Mouse (Mus musculus): ENCODE measurements at regions not wholly inside any gene's neighbourhood (a gene's known extent, or its start where the extent isn't known, plus 50 kb on each side); places are given as distances from the start of the nearest gene placed in this dataset.

- DNase-seq (ENCODE audit: low spot score) = no peak
These were observed 88.3 kb upstream of the Irf2bp2 start for GRCm38 (mm10) chr8:126681948-126682651.

GRCm38 (mm10) chr8:126678004-126678751, 84.4 kb upstream of the Irf2bp2 start:
- no peak for DNase-seq (ENCODE audit: low spot score)

GRCm38 (mm10) chr8:126675153-126675552, 81.4 kb upstream of the Irf2bp2 start:
- no peak for DNase-seq (ENCODE audit: low spot score)

DNA sequence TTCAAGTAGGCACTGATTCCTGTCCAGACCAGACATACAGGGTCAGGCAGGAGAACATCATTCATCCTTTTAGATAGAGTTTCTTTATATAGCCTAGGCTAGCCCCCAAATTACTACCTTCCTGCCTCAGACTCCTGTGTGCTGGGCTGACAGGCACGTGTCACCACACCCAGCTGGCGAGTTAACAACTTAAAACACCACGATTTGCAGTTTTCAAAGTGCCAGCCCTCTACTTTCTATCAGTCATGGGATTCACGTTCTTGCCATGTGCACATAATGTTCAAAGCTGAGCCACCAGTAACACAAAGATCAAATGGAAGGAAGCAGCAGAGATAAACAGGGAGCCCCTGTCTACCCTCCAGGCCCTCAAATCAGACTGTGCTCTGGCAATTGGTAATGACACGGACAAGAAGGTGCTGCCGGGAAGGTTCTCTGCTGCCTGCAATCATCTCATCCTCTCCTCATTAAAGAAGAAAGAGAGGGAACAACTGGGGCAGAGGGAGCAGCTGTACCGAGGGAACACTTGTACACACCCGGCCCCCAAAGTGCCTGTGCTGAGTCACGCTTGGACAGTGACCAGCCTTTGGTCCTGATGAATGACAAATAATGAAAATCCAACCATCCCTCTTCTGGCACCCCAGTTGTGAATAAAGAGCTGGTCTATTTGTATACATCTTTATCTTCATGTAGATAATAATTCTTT, 79.4 kb upstream of the Irf2bp2 start:
- DNase-seq (ENCODE audit: low spot score) = no peak

DNA sequence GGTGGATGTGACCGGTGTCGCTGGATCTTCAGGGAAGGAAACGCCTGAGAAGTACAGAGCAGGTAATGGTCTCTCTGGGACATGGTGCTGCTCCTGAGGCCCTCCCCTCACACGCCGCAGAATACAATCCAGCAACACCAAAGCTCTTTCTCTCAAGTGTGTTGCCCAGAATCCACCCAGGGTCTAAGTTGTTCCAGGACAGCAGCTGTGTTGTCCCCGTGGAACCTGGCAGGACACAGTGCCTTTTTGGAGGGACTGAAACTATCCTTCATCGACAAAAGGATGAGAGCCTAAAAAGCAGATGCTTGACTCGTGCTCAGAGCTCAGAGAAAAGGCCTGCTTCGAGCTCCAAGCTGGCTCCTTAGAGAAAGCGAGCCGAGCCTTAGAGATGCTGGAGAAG, 77.8 kb upstream of the Irf2bp2 start:
- DNase-seq (ENCODE audit: low spot score) = no peak

DNA sequence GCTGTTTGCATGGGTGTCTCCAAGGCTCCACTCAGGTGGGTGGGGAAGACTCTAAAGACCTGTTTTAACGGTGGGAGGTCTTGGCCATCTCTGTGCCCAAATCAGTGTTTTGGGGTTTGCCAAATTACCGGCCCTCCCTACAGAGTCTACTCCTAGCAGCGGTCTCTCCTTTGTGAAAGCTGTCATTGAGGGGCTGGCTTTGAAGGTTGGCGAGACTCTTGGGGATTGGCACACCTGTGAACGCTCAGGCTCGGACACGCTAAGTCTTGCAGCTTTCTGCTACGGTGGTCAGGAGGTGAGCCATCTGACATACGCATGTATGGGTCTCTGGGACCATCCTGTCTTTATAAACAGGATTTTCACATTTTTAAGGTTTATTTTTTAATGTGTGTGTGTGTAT, 76.1 kb upstream of the Irf2bp2 start:
- no peak for DNase-seq (ENCODE audit: low spot score)

- peak; percentile 80 for DNase-seq (ENCODE audit: low spot score)
These were observed 75.4 kb upstream of the Irf2bp2 start for GRCm38 (mm10) chr8:126669154-126669553.

GRCm38 (mm10) chr8:126668657-126669025, 74.9 kb upstream of the Irf2bp2 start:
- no peak for DNase-seq (ENCODE audit: low spot score)

- DNase-seq (ENCODE audit: low spot score) = no peak
These were observed 74.2 kb upstream of the Irf2bp2 start for GRCm38 (mm10) chr8:126667721-126668656.

DNA sequence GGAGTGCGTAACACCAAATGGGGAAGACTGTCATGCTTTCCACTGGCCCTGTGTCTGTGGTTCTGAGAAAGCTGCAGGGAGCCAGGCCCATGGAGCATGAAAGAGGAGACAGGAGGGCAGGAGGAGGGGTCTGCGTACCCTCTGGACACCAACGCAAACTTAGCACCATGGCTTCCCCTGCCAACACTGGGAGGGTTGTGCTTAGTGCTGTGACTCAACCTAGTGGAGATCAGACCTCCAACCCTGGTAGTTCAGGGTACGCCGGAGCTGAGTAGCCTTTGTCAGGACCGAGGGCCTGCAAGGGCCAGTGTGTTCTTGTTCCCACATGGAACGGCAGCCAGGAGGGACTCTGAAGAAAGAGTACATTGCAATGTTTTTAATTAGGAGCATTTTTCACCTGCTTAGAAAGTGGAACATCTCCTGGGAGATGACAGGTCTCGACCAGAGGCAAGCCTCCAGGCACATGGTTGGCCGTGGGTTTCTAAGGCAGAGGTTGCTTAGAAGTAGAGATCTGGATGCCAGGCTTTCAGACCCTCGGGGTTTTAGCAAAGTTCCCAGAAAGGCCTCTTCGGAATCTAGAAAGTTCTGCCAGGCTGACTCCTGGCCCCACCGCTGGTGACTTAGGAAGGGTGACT, 73.4 kb upstream of the Irf2bp2 start:
- DNase-seq (ENCODE audit: low spot score) = no peak

GRCm38 (mm10) chr8:126666327-126667085, 72.7 kb upstream of the Irf2bp2 start:
- peak; percentile 87 for DNase-seq (ENCODE audit: low spot score)

DNA sequence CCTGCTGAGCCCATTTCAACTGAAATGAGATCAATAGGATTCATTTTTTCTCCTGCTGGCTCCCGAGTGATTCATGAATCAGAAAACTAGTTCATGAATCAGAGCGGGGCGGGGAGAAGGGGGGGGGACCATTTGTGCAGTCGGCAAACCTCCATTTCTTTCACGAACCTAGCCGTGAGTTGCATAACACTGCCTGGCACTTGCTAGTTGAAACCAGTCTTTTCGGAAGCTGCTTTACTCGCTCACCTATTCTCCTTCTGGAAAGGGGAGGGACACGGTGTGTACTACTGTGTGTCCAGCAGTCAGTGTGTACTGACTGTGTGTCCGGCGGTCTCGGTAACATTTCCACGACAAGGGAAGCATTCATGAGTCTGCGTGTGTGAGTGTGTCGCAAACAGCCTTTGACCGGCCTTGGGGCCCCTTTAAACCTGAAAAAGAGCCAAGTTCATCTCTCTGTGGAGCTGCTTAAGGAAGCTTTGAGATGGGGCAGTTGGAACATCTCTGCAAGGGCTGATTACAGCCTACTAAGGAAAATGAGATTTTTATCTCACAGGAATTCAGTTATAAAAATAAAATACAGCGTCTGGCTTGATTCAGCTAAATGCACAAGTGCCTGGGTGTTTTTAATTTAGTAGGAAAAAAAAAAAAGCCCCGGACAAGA, 71.9 kb upstream of the Irf2bp2 start:
- DNase-seq (ENCODE audit: low spot score) = peak; percentile 39

GRCm38 (mm10) chr8:126664891-126665290, 71.1 kb upstream of the Irf2bp2 start:
- no peak for DNase-seq (ENCODE audit: low spot score)

GRCm38 (mm10) chr8:126662797-126663784, 69.3 kb upstream of the Irf2bp2 start:
- DNase-seq (ENCODE audit: low spot score) = no peak

GRCm38 (mm10) chr8:126662151-126662550, 68.4 kb upstream of the Irf2bp2 start:
- DNase-seq (ENCODE audit: low spot score) = no peak

DNA sequence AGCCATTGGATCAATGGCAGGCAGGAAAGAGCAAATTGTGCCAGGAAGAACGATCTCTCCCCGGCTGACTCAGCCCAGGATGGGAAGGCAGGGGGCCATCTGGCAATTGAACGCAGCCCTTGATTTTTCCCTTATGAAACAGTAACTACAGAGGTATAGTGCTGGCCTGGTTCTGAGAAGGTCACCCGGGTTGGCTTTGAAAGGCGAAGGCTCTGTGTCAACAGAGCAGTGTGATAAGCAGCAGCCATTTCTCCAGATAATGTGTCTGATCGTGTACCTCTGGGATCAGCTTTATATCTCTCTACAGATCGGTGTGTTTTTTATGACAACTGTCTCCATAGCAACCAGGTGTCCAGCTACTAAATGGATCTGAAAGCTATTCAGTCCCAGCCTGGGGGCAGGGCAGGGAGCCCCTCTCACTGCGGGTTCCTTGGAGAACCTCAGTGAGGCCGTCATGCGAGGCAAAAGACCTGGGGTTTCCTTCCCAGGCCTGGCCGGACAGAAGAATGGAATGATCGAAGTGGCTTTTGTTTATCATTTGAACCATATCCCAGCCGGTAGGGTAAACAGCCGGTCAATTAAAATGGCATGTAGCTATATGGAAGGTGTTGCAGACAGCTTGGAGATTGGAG, 67.8 kb upstream of the Irf2bp2 start:
- no peak for DNase-seq (ENCODE audit: low spot score)

DNA sequence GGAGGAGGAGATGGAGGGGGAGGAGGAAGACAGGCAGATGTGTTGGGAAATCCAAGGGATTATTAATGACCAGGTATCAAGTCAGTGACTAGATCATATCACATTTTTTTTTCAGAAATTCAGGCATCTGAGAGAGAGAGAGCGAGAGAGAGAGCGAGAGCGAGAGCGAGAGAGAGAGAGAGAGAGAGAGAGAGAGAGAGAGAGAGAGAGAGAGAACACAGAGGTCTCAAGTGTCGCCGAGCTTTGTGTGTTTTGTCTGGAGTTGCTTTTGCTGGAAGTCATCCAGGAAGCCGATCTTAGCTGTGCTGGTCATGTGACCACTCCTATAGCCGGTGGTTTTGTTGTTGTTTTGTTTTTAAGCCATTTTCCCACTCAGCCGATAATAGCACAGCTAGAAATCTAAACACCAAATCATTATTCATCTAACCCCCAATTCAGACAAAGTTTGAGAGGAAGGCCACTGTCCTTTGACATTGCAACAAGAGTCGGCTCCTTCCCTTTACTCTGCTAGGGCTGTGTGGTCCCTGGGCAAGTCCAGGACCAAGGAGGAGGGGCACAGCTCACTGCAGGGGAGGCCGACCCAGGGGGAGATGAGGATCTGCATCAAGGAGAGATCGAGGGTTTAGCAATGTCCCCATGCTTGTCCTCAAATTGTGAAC, 67.0 kb upstream of the Irf2bp2 start:
- DNase-seq (ENCODE audit: low spot score) = peak; percentile 69
